Mouse (Mus musculus): ENCODE measurements at regions not wholly inside any gene's neighbourhood (a gene's known extent, or its start where the extent isn't known, plus 50 kb on each side); places are given as distances from the start of the nearest gene placed in this dataset.

- TF ChIP-seq CTCF (IDR thresholded peaks at IDR 0.05; ENCODE audit: low read depth, low read length) (no peak), POLR2A (IDR thresholded peaks at IDR 0.05; ENCODE audit: borderline replicate concordance, low read depth, low read length) (no peak)
Measured at GRCm38 (mm10) chr13:37282515-37282914, 62.5 kb upstream of the Ly86 start.
